Comparison of ENCODE assay signal across 8 mouse cellular contexts in genomic region chr3:59059022-59059541, GRCm38 (mm10). TPM values are rescaled to one million over a fixed set of nuclear protein-coding genes. Genes with fewer than 3 reads are reported as not detected.
DNase-seq lines count a peak whose midpoint lies in the region; ATAC-seq and TF ChIP-seq lines count a peak whose summit lies in the region.

No protein-coding gene starts in this region.

- intact Hi-C loops in left cerebral cortex, postnatal 25 days (cut with DNase I), result loop anchor here (1.0 to 10.0 kb wide), 3 partner anchors 76 to 402 kb away; no protein-coding TSS in a partner anchor

- H3K4me2 ChIP-seq in intestine, postnatal 0 days (replicated peaks; ENCODE audit: low read depth), result no peak overlapping the region

- no peak for TF ChIP-seq POLR2A in small intestine, adult 2 months (IDR thresholded peaks at IDR 0.05; ENCODE audit: low read depth, low read length)

- WGBS in intestine, postnatal 0 days, result 2% methylated on average over 7 of the region's 7 CpGs
- WGBS in midbrain, embryonic 10.5 days, result 3% methylated on average over 7 of the region's 7 CpGs
- 1% methylated on average over 7 of the region's 7 CpGs for WGBS in small intestine, adult 2 months

- no peak overlapping the region for H3K27ac ChIP-seq in intestine, postnatal 0 days (ENCODE audit: low read depth, low read length)
- 0 out of 2 replicates have a peak overlapping the region, but pooled peaks have one; percentile 33 for H3K27ac ChIP-seq in midbrain, embryonic 10.5 days (replicated peaks)
- H3K27ac ChIP-seq in small intestine, adult 2 months (ENCODE audit: insufficient read depth, low read depth, low read length), result no peak overlapping the region

- peak; percentile 87 for TF ChIP-seq CTCF in intestine, postnatal 0 days (IDR thresholded peaks at IDR 0.05; ENCODE audit: low read depth)
- peak; percentile 59; the same call in 1 of the 2 replicates for TF ChIP-seq CTCF in small intestine, adult 2 months (IDR thresholded peaks at IDR 0.05; ENCODE audit: extremely low read depth, insufficient read length, insufficient replicate concordance, low read depth, low read length)

- no peak overlapping the region for H3K9ac ChIP-seq in intestine, postnatal 0 days (ENCODE audit: low read depth, low read length)

- DNase-seq in 3T3-L1 (ENCODE audit: low read depth, low spot score), result peak; percentile 92
- DNase-seq in adrenal gland, adult 2 months, result peak; percentile 73
- DNase-seq in embryo, embryonic 9.5 days (ENCODE audit: extremely low spot score), result peak; percentile 74
- peak; percentile 23 for DNase-seq in gonadal fat pad, adult 2 months (ENCODE audit: low read depth)
- peak; percentile 83 to 93 for DNase-seq in left cerebral cortex, postnatal 25 days (ENCODE audit: low spot score in 2 of 2)
- peak; percentile 61 for DNase-seq in midbrain, embryonic 10.5 days (ENCODE audit: low spot score)

- H3K9me3 ChIP-seq in intestine, postnatal 0 days (ENCODE audit: control insufficient read depth), result no peaks in the 10 kb centered on the region
- H3K9me3 ChIP-seq in midbrain, embryonic 10.5 days (replicated peaks), result no peaks in the 10 kb centered on the region

- H3K36me3 ChIP-seq in intestine, postnatal 0 days (ENCODE audit: control insufficient read depth, insufficient read depth), result no peaks in the 10 kb centered on the region
- H3K36me3 ChIP-seq in midbrain, embryonic 10.5 days, result no peaks in the 10 kb centered on the region
- no peaks in the 10 kb centered on the region for H3K36me3 ChIP-seq in small intestine, adult 2 months (ENCODE audit: control insufficient read depth, insufficient read depth, low read length)

- H3K27me3 ChIP-seq in intestine, postnatal 0 days (replicated peaks; ENCODE audit: control insufficient read depth, insufficient read depth, low read length), result no peaks in the 10 kb centered on the region
- H3K27me3 ChIP-seq in midbrain, embryonic 10.5 days (ENCODE audit: low read depth, poor library complexity, severe bottlenecking), result no peaks in the 10 kb centered on the region
- no peaks in the 10 kb centered on the region for H3K27me3 ChIP-seq in small intestine, adult 2 months (ENCODE audit: control insufficient read depth, insufficient read depth, low read length)

- no peak for ATAC-seq in intestine, postnatal 0 days

- H3K4me3 ChIP-seq in intestine, postnatal 0 days (ENCODE audit: low read depth, low read length), result no peak overlapping the region
- peak overlapping the region; percentile 14; the same call in 1 of the 2 replicates for H3K4me3 ChIP-seq in midbrain, embryonic 10.5 days
- no peak overlapping the region for H3K4me3 ChIP-seq in small intestine, adult 2 months (ENCODE audit: low read depth, low read length)

- H3K4me1 ChIP-seq in intestine, postnatal 0 days (replicated peaks; ENCODE audit: control insufficient read depth, insufficient read depth, low read length), result no peaks in the 10 kb centered on the region
- peaks cover 8% of the 10 kb centered on the region for H3K4me1 ChIP-seq in midbrain, embryonic 10.5 days
- H3K4me1 ChIP-seq in small intestine, adult 2 months (ENCODE audit: control insufficient read depth, insufficient read depth, insufficient read length, low read length), result peaks cover 2% of the 10 kb centered on the region; the same call in 1 of the 2 replicates

RNA-seq across cellular contexts. Expression of gene Gpr171, which starts 42.5 kb away (rescaled TPM):
- not detected for total RNA-seq in adrenal gland, adult 2 months (2021)
- polyA plus RNA-seq in adrenal gland, adult 2 months (2012; rRNA removed), result 0.07 TPM in 1 of 2 replicates, not detected in the other
- polyA plus RNA-seq in gonadal fat pad, adult 2 months (2012; rRNA removed), result 0.11 and 0.16 TPM in 2 replicates
- 0.51 and 0.57 TPM in 2 replicates for polyA plus RNA-seq in intestine, postnatal 0 days (2015; fragmentation: Nextera tagmentation; extraction: Ambion mirVana)
- not detected for total RNA-seq in left cerebral cortex, postnatal 25 days (2021)
- 1.0 and 1.2 TPM in 2 replicates for polyA plus RNA-seq in midbrain, embryonic 10.5 days (2016; fragmentation: Nextera tagmentation; extraction: Ambion mirVana)
- 0.32 and 0.49 TPM in 2 replicates for polyA plus RNA-seq in small intestine, adult 2 months (2012; rRNA removed)

RNA-seq across cellular contexts. Expression of gene Med12l, which starts 53.5 kb away (rescaled TPM):
- total RNA-seq in adrenal gland, adult 2 months (2021), result 10 to 100 TPM in 1 of 2 experiments, 1 to 10 TPM in 1; 9.4 to 14.0 TPM
- 7.4 and 9.2 TPM in 2 replicates for polyA plus RNA-seq in adrenal gland, adult 2 months (2012; rRNA removed)
- 2.8 and 3.9 TPM in 2 replicates for polyA plus RNA-seq in gonadal fat pad, adult 2 months (2012; rRNA removed)
- polyA plus RNA-seq in intestine, postnatal 0 days (2015; fragmentation: Nextera tagmentation; extraction: Ambion mirVana), result 0.42 TPM in 2 replicates
- 10 to 100 TPM; 37.4 to 44.7 TPM for total RNA-seq in left cerebral cortex, postnatal 25 days (2021)
- polyA plus RNA-seq in midbrain, embryonic 10.5 days (2016; fragmentation: Nextera tagmentation; extraction: Ambion mirVana), result 2.3 and 2.7 TPM in 2 replicates
- 0.43 and 0.47 TPM in 2 replicates for polyA plus RNA-seq in small intestine, adult 2 months (2012; rRNA removed)

Comparison
In these comparisons a context has a peak if more than half of its experiments do, and no peak if none do; other contexts are left out.
1. DNase-seq: peak in every context shown above with its lines; median percentile 92 in 3T3-L1; 88 in left cerebral cortex, postnatal 25 days; 74 in embryo, embryonic 9.5 days; 73 in adrenal gland, adult 2 months; 61 in midbrain, embryonic 10.5 days; 23 in gonadal fat pad, adult 2 months.